In genomic region chr8:84856864-84857441, GRCm38 (mm10) we compare ENCODE assay signal across 8 mouse cellular contexts. TPM values are rescaled to one million over a fixed set of nuclear protein-coding genes. Genes with fewer than 3 reads are reported as not detected.
DNase-seq lines count a peak whose midpoint lies in the region; ATAC-seq and TF ChIP-seq lines count a peak whose summit lies in the region.

Gene Farsa, plus strand, starts transcription at chr8:84856989.

- intact Hi-C loops in gastrocnemius, adult 2 months (cut with DNase I): no loop called here
- intact Hi-C loops in left cerebral cortex, adult 2 months (cut with DNase I): loop anchor here (5.0 kb wide), 1 partner anchor 35 kb away; the partner anchor contains the start of gene Gcdh

- peaks cover 7% of the 10 kb centered on the region for H3K4me1 ChIP-seq in hindbrain, postnatal 0 days (ENCODE audit: insufficient read depth, low read length)

- no peaks in the 10 kb centered on the region for H3K9me3 ChIP-seq in hindbrain, postnatal 0 days (ENCODE audit: low read length)

- H3K27ac ChIP-seq in gastrocnemius, adult 2 months: peak within 1 kb of the TSS; percentile 97
- H3K27ac ChIP-seq in hindbrain, postnatal 0 days: peak within 1 kb of the TSS; percentile 87
- H3K27ac ChIP-seq in left cerebral cortex, adult 2 months: peak within 1 kb of the TSS; percentile 92

- H3K9ac ChIP-seq in hindbrain, postnatal 0 days (replicated peaks; ENCODE audit: low read length): peak within 1 kb of the TSS; percentile 80

- peak; percentile 96 for ATAC-seq in common myeloid progenitor, adult 5-6 weeks (replicated peaks; ENCODE audit: low read depth, poor library complexity, severe bottlenecking)
- ATAC-seq in hindbrain, postnatal 0 days: peak; percentile 95
- ATAC-seq in megakaryocyte, adult 5-6 weeks (ENCODE audit: poor library complexity, severe bottlenecking): peak; percentile 100

- H3K4me2 ChIP-seq in hindbrain, postnatal 0 days (ENCODE audit: low read depth, low read length): peak within 1 kb of the TSS; percentile 93

- WGBS in hindbrain, postnatal 0 days: under 1% methylated on average over 39 of the region's 39 CpGs

- peaks cover 14% of the 10 kb centered on the region for H3K36me3 ChIP-seq in hindbrain, postnatal 0 days (ENCODE audit: insufficient read depth, low read length)

- peak; percentile 96 for DNase-seq in ZHBTc4 (ENCODE audit: low read depth, low spot score)
- peak; percentile 96 for DNase-seq in gastrocnemius, adult 2 months
- peak; percentile 97 for DNase-seq in hindbrain, postnatal 0 days (ENCODE audit: low spot score)
- peak; percentile 90 to 92 for DNase-seq in left cerebral cortex, adult 2 months (ENCODE audit: extremely low spot score in 1 of 2, low spot score in 2 of 2)
- DNase-seq in right cerebral cortex, adult 2 months (ENCODE audit: low spot score in 2 of 2): peak; percentile 95
- DNase-seq in urinary bladder, postnatal 14 days (ENCODE audit: low spot score): peak; percentile 93

- H3K4me3 ChIP-seq in gastrocnemius, adult 2 months: peak within 1 kb of the TSS; percentile 96
- peak within 1 kb of the TSS; percentile 63 for H3K4me3 ChIP-seq in hindbrain, postnatal 0 days (ENCODE audit: low read length)
- H3K4me3 ChIP-seq in left cerebral cortex, adult 2 months: peak within 1 kb of the TSS; percentile 92

- TF ChIP-seq CTCF in gastrocnemius, adult 2 months (IDR thresholded peaks at IDR 0.05): no peak
- TF ChIP-seq CTCF in hindbrain, postnatal 0 days (IDR thresholded peaks at IDR 0.05; ENCODE audit: low read depth): no peak
- TF ChIP-seq CTCF in left cerebral cortex, adult 2 months (IDR thresholded peaks at IDR 0.05): no peak

- no peaks in the 10 kb centered on the region for H3K27me3 ChIP-seq in hindbrain, postnatal 0 days (ENCODE audit: insufficient read depth, low read length)

RNA-seq across cellular contexts. Expression of gene Farsa, which starts in this region (rescaled TPM):
- 130 and 162 TPM in 2 replicates for total RNA-seq in common myeloid progenitor, adult 5-6 weeks (2017)
- total RNA-seq in gastrocnemius, adult 2 months (2021): 10 to 100 TPM; 23.8 to 24.9 TPM
- 77.5 and 86.1 TPM in 2 replicates for total RNA-seq in hindbrain, postnatal 0 days (2014; rRNA removed)
- 87.4 and 89.8 TPM in 2 replicates for polyA plus RNA-seq in hindbrain, postnatal 0 days (2015; fragmentation: Nextera tagmentation; extraction: Ambion mirVana)
- 10 to 100 TPM; 49.8 to 50.1 TPM for total RNA-seq in left cerebral cortex, adult 2 months (2021)
- 11.6 and 17.3 TPM in 2 replicates for total RNA-seq in megakaryocyte, adult 5-6 weeks (2015)
- 49.7 and 53.4 TPM in 2 replicates for total RNA-seq in megakaryocyte, adult 5-6 weeks (2017)

Comparison
In these comparisons a context has a peak if more than half of its experiments do, and no peak if none do; other contexts are left out.
1. Peak in every context shown above with its lines: DNase-seq, ATAC-seq, H3K4me3 ChIP-seq and H3K27ac ChIP-seq.